Mouse (Mus musculus) CD4-positive, CD25-positive, alpha-beta regulatory T cell, adult 4 months (primary cell): ENCODE data around the gene Gm20696. TPM values are rescaled to one million over a fixed set of nuclear protein-coding genes. Genes with fewer than 3 reads are reported as not detected.

Experiments used
- ATAC-seq: one replicate; pipeline ENCODE4 v1.8.0; 2017
- polyA plus RNA-seq, 2 experiments: library from polyadenylated mRNA; unstranded; fragments of 100-300 nt; shearing (Covaris generic); gene quantifications; one replicate each; pipeline ENCODE4 v1.2.1; 2017

Gm20696 gene
- polyA plus RNA-seq, 2 experiments from 2014 or later, result 19.5 to 26.0 TPM

DNA sequence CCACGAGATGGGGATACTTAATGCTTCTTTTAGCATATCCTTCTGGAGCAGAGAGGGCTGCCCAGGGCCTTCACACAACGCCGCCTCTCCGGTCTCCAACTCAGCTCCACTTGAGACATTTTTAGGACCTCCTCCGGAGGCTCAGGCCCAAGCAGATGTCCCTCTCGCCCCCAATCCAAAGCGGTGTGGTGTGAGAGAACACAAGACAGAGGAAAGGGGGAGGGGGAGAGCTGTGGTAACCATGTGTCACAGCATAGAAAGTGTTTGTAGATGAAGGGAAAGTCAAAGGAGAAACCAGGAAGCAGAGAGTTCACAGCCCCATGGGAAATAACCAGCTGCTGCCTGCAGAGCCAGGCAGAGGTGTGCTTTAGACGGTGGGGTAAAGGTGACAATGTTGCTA is 99.7 kb downstream of the Gm20696 start:
- no peak for ATAC-seq

DNA sequence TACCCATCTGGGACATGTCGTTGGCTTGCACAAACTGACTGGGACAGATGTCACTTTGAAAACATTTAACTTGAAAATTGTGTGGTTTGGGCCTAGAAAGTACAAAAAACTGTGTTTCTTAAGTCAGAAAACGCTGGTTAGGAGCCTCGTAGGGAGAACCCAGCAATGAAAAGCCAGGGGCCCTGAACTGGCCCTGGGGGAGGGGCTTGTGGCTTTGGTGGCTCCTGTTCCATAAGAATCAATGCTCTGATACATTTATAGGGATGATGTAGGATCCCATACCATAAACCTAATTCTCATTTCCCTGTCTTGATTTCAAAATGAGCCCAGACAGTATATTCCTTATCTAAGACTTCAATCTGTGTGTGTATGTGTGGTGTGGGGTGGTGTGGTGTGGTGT is 101.8 kb downstream of the Gm20696 start:
- ATAC-seq, result no peak

DNA sequence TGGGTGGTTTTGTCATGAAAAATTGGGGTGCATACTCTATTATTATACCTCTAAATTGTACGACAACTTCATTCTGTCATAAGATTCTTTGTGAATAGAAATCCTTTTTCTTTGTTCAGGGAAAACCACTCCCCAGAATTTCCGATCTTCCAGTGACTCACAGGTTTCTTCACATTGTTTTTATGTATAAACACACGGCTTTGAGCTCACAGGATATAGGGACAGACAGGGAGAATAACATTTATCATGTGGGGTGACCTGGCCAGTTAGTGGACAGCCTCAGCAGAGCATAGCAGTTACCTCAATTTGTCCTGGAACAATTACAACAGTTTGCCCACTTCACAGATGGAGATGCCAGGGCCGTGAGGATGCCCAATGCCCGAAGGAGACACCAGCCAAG is 109.6 kb downstream of the Gm20696 start:
- ATAC-seq, result no peak

DNA sequence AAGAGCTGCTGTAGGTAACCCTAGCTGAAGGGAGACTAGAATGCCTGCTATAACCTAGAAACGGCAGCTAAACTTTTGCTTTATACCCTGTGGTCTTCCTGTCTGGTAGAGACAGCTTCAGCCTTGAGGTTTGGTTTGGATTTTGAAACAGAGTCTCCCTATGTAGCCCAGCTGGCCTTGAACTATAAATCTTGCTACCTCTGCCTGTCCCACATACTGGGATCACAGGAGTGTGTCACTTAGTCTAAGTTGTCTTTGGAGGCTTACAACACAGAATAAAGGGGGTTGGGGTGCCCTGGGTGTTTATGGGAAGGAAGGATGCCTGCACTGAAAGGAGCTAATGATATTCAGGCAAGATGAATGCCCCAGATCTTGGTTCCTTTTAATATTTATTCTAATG is 113.8 kb downstream of the Gm20696 start:
- ATAC-seq, result no peak

DNA sequence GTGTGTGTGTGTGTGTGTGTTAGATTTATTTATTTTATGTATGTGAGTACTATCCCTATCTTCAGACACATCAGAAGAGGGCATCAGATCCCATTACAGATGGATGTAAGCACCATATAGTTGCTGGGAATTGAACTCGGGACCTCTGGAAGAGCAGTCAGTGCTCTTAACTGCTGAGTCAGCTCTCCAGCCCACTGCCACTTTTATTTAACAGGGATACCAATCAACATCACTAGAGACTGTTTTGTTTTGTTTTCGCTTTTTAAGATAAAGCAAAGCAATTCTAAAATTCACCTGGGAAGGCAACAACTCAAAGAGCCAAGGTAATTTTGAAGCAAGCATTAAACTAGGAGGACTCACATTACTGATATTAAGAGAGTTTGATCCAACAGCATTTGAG is 120.2 kb downstream of the Gm20696 start:
- ATAC-seq, result no peak

DNA sequence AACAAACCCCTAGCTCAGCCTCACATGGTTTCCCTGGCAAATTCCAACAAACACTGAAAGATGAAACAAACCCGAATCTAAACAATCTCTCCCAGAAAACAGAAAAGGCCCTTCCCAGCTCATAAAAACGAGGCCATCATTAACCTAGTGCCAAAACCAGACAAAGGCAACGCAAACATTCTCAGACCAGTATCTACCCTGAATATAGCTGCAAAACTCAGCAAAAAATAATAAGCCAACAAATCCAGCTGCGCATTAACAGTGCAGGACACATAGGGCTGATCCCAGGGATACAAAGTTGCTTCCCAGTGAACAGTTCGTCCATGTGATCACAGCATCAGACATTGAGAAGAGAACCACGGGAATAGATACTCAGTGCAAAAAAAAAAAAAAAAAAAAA is 121.2 kb downstream of the Gm20696 start:
- no peak for ATAC-seq

DNA sequence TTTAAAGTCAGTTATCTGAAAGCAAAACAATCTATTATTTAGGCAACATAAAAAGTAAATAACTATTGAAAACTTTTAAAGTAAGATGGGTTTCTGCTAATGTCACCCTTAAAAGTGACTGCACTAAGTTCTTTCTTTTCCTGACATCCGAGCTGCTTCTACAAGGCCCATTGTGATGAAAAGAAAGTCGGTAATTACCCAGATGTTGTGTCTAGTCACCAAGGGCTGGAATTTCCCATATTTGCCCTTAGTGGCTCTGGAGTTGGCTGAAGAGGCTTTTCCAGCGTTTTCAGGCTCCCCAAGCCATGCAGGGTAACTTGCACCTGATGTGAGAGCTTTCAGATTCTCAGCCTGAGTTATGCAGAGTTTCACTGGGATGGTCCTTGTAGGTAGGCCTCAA is 125.5 kb downstream of the Gm20696 start:
- no peak for ATAC-seq

DNA sequence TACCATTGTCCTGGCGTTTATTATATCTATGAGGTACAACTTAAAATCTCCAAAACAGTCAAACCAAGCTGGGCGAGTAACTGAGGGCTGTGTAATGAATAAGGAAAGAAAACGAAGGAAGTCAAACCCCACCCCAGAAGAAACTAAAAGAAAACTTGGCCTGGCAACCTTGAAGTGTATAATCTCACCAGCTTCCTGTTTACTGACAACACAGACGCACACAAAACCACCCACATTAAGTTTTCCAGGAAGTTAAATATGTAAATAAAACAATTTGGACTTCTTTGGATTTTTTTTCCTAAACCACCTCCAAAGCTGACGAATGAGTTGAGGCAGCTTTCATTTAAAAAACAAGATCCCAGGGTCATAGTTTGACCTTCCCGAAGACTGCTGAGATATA is 125.9 kb downstream of the Gm20696 start:
- no peak for ATAC-seq

DNA sequence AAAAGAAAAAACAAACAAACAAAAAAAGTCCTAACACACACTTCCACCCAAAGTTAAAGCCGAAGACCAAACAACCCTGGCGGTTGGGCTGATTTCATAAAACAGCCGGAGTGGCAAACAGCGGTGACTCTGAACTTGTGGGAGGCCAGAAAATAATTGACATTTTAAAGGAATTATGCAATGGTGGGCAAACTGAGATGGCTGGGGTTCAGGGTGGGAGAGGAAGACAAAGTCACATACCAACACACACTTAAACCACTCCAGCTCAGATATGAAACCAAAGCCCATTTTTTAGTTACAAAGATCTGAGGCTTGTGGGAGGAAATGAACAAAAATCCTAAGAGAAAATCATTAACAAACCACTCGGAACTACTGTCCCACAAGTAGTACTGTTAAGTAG is 126.5 kb downstream of the Gm20696 start:
- ATAC-seq, result no peak

DNA sequence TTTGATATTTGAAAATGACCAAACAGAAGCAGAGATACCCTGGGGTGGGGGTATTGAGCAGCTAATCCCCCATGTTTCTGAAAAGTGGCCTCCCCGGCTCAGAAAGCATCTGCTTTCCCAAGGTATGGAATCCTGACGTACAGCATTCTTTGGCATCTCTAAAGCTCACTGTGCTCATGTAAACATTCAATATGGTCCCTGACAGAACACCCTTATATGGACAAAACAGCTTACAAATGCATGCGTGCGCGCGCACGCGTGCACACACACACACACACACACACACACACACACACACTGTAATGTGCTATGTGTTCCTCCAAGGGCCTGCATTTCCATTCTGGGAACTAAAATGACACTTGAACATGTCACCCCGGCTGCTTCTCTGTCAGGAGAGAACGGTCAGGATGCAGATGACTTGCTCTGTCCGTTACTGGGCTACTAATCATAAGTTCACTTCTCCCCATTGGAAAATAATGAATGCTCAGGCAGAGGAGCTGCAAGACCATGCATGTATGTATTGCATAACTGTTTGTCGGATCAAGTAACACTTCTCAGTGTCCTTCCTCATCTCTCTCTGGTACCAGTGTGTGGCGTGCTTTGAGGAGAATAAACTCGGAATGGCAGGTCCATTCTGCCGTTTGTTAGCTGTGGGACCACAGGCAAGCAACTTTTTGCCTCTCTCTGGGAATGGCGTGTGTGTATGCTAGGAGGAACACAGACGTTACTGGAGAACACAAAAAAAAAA is 128.2 kb downstream of the Gm20696 start:
- no peak for ATAC-seq

DNA sequence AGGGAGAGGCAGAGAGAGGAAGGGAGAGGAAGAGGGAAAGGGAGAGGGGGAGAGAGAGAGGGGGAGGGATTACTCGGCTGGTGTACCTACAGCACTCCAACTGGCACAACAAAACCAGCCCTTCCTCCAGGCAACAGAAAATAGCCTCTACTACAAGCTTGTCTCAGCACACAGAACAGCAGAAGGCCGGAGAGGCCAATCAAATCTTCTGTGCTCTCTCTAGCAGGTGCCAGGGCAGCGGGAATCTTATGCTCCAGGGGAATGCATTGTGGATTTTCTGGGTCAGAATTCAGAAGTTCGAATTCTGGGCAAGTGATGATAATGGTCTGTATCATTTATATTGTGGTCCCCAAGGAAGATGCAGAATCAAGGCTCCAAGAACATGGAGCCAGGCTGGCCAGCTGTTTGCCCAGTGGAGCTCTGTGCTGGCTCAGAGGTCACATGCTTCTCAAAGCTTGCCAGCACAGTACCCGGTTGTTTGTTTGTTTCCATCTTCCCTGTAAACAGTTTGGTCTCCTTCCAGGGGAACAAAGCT is 132.3 kb downstream of the Gm20696 start:
- ATAC-seq, result no peak

DNA sequence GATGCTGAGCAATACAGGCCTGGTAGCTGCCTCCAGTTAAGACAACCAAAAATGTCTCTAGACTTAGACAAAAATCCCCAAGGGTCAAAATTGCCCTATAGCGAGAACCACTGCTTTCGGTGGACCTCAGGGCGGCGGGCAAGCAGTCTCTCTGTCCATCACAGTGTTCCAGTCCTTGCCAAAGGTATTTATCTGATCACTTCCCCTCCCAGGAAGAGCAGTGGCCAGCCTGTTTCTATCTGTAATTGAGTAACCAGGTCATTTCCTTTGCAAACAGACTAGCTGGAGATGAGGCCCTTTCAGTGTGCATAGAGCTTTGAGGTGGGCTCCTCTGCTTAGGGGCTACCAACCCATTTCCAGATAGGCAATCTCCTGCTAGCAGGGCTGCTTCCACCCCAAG is 134.1 kb downstream of the Gm20696 start:
- ATAC-seq, result no peak

DNA sequence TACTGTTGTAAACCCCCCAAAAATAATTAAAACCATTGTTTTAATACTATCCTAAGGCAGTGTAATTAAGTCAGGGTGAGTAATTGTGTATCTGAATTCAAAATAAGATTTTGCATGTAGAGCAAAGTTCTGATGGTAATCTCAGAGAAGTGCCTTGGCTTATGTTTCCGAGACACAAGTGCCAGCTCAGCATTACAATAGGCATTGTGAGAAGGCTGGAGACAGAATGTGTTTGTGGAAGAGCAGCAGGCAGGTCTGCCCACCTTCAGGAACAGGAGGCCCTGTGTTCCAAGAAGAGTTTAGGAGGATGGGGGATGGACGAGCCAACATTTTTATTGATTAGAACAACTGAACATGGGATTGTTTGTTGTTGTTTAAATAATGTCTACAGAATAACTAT is 137.6 kb downstream of the Gm20696 start:
- ATAC-seq, result no peak

DNA sequence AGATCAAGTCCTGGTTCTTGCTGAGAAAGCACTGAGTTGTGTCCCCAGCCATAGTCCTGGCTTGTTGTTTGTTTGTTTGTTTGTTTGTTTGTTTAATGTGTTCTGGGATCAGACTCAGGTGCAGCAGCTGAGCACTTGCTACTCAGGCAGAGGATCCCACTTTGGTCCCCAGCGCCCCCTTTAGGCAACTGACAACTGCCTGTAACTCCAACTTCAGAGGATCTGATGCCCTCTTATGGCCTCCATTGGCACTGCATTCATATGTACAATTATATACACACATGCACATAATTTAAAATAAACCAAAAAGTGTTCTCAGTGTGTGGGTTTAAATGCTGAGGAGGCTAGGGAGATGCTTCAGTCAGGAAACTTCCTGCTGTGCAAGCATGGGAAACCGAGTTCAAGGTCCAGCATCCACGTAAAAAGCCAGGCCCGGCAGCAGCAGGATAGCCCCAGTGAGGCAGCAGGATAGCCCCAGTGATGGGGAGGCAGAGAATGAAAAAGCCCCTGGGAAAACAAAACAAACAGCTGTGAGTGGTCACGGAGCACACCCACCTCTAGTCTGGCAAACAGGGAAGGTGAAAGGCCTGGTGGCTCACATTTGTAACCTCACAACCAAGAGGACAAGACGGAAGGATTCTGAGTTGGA is 139.0 kb downstream of the Gm20696 start:
- no peak for ATAC-seq

DNA sequence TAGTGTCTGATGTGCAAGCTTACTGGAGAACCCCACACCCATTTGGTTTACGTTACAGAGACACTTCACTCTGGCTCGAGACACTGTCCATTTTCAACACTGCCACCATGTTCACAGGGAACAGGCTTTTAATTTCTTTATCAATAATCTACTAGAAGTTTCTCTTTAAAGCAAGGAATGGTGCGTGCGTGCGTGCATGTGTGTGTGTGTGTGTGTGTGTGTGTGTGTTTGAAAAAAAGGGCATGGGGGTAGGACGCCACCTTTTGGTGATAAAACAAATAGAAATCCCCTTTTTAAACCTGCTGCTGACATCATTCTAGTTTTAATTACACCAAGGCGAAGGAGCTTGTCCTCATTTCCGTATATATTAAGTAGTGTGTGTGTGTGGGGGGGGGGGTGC is 141.2 kb downstream of the Gm20696 start:
- ATAC-seq, result peak; percentile 13

DNA sequence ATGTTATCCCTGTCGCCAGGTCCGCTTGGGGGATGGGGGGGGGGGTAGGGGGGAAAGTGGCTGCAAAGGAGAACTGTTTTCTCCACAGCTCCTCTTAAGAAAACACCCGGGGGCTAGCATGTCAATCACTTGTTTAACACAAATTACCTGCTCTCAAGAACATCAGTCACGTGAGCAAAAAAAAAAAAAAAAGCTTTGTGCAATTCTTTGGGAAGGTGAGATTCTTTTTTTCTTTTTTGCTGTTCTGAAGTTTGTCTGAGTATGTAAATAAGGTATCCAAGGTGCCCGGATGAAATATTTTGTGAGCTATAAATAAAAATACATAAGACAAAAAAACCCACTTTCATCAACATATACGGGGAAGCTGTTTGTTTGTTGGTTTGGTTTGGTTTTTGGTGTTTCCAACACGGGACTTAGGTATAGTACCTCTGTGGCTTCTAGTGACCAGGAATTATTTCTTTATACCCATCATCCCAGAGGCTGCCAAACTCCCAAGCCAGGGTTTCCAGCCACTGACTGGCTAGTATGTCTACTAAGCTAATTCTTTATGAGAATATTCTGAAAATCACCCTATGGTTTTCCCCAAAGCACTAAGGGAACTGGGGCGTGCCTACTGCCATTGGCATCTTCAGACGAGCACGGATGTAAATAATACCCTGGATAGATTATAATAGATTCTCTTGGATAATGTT is 142.8 kb downstream of the Gm20696 start:
- no peak for ATAC-seq

DNA sequence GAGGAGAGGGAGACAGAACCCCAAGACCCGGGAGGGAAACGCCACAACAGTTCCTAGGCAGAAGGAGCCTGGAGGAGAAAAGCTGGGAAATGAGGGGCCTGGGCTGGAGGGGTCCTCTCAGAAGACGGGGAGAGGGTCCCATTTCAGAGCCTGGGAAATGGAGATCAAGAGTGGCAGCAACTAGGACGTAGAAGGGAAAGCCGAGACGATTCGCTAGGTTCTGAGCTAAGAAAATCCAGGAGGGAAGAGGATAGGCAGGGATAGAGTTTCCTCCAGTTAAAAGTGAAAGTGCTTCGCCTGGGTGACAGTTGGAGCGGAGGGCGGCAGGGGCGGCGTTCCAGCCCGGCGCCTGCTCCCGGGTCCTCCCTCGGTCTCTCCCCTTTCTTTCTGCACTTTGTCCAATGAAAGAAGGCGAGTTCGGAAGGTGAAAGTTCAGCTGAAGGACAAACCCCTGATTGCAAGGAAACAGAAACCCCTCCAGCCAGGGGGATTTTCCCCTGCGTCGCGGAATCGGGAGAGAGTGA is 143.4 kb downstream of the Gm20696 start:
- peak; percentile 41 for ATAC-seq

DNA sequence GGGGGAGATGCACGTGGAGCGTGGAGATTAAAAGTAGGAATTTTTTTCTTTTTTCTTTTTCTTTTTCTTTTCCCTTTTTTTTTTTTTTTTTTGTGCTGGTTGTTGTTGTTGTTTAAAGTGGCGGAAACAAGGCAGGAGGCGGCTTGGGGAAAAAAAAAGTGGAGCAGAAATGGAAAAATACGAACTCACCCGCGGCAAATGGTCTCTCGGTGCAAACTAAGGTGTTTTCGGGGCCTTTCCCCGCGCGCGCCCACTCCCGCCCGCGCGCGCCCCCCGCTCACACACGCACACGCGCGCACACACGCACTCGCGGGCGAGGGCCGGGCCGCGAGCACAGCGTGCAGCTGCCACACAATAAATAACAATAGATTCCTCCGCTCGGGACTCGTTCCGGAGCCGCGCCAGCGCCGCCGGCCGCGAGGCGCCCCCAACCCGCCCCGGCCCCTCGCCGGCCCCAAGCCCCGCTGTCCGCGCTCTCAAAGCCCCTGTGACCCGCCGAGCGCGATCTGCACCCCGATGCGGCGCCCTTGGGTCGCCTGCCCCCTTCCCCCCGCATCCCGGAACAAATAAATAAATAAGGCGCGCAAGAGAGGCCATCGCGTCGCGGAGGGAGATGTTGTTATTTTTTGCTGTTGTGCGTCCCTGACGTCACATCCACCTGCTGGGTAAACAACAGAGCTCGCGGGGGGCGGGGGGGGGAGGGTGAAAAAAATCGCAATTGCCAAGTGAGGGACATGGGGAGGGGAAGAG is 144.1 kb downstream of the Gm20696 start, which contains the start of gene Foxp1:
Foxp1 (minus strand) TSS at position 363 of the 750 bp plus-strand sequence.
- ATAC-seq, result peak; percentile 41

DNA sequence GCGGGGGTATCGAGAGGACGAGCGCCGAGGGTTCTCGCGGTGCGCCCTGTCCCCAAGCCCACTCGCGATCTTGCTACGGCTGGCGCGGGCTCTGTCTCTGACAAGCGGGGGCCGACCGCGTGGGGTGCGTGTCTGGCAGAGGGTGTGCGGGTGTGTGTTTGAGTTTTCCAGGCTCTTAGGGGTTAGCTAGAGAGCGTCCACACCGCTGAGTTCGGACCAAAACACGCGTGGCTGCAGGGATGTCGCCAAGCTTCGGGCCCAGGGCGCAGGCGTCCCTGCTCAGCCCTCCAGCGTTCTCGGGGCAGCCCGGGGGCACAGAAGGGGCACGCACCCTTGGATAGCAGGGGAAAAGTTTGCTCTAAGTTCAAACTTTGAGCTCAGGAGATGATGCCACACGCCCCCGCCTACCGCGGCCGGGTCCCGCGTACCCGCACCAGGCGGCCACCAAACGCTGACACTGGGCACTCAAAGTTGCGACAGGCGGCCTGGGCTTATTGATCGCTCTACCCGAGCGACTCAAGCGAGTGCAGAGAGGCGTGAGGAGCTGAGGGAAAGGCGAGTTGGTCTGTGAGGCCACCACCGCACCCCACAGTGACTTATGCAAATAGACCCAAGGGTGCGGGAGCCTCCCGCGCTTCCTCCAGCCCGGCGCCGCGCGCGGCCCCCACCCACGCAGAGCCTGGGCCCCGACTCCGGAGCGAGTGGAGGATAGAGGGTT is 144.8 kb downstream of the Gm20696 start:
- peak; percentile 27 for ATAC-seq

DNA sequence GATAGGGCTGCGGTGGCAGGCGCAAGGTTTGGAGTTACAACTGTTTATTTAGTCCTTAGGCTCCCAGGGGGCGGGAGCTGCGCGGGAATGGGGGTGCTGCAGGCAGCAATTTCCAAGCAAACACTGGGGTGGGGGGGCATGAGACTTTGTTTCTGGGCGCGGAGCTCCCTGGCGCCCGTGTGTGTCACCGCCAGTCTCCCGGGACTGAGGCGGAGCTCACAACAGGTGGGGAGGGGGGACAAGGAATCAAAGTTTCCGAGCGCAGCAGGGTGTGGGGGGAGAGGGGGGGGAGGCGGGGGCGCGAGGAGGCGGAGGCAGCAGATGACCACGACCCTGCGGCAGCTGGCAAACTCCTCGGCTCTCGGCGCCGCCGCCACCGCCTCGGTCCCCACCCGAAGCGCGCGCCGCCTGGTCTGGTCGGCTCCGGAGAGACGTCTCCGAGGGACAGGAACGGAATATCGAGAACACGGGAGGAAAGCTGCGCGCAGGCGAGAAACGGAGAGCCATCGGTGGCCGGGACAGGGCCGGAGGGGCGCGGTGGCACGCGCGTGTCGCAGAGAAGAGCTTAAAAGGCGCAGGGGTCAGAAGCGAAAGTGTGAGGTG is 145.5 kb downstream of the Gm20696 start:
- ATAC-seq, result peak; percentile 4

DNA sequence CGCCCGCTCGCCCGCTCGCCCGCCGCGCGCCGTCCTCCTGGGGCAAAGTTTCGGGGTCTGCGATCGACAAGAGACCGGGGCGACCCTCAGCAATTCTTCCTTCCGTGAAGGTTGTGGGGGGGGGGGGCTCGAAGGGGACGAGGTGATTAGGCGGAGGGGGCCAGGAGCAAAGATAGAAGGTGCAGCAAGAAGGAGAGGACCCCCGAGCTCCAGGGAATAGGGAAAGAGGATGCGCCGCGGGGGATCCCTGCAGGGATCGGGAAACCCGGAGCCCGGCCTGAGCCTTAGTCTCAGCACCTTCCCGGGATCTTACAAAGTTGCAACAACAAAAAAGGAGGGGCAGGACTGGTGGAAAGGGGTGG is 145.9 kb downstream of the Gm20696 start:
- ATAC-seq, result no peak
